ENCODE assay signal across 8 mouse cellular contexts in the genomic region with DNA sequence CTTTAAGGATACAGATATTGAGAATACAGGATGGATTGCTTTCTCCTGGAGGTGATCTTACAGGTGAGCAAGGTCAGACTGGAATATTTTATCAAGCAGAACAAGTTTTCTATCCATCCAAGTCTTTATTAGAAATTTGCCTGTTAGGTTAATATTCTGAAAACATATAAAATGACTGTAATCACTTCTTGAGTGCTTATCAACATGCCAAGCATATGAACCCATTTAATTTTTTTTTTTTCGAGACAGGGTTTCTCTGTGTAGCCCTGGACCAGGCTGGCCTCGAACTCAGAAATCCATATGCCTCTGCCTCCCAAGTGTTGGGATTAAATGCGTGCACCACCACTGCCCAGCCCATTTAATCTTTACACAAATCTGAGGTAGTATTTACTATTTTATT. TPM values are rescaled to one million over a fixed set of nuclear protein-coding genes. Genes with fewer than 3 reads are reported as not detected.
A peak's percentile ranks its signal among the peaks of the same experiment; 100 is the strongest.
DNase-seq lines count a peak whose midpoint lies in the region; ATAC-seq lines count a peak whose summit lies in the region.

No protein-coding gene starts in this region.

- peak overlapping the region; percentile 37 for H3K4me3 ChIP-seq in heart, embryonic 12.5 days
- peak overlapping the region; percentile 21 for H3K4me3 ChIP-seq in neural tube, embryonic 11.5 days (ENCODE audit: low read depth, low read length)
- peak overlapping the region; percentile 41 for H3K4me3 ChIP-seq in limb, embryonic 12.5 days (replicated peaks)
- H3K4me3 ChIP-seq in stomach, embryonic 15.5 days (replicated peaks), result peak overlapping the region; percentile 39

- no peaks in the 10 kb centered on the region for H3K9me3 ChIP-seq in heart, embryonic 12.5 days (replicated peaks)
- no peaks in the 10 kb centered on the region for H3K9me3 ChIP-seq in neural tube, embryonic 11.5 days (ENCODE audit: control insufficient read depth, low read length)
- no peaks in the 10 kb centered on the region for H3K9me3 ChIP-seq in limb, embryonic 12.5 days
- H3K9me3 ChIP-seq in stomach, embryonic 15.5 days, result no peaks in the 10 kb centered on the region

- intact Hi-C loops in heart, postnatal 25 days (cut with DNase I), result loop anchor here (5.0 kb wide), 2 partner anchors 1585 to 1645 kb away; a partner anchor contains a TSS

- peak overlapping the region; percentile 68 for H3K9ac ChIP-seq in heart, embryonic 12.5 days
- H3K9ac ChIP-seq in neural tube, embryonic 11.5 days (ENCODE audit: low read length), result peak overlapping the region; percentile 69; the same call in 1 of the 2 replicates
- H3K9ac ChIP-seq in limb, embryonic 12.5 days (replicated peaks), result peak overlapping the region; percentile 65
- H3K9ac ChIP-seq in stomach, embryonic 15.5 days, result peak overlapping the region; percentile 29; the same call in 1 of the 2 replicates

- no peak for DNase-seq in heart, postnatal 25 days (ENCODE audit: low spot score)
- no peak for DNase-seq in neural tube, embryonic 11.5 days (ENCODE audit: low spot score)
- no peak for DNase-seq in neural tube, embryonic 10.5 days (ENCODE audit: extremely low spot score, low spot score)
- DNase-seq in cerebellum, postnatal 14 days, result no peak

- peak overlapping the region; percentile 78 for H3K27ac ChIP-seq in heart, embryonic 12.5 days (ENCODE audit: poor library complexity, severe bottlenecking)
- peak overlapping the region; percentile 75 for H3K27ac ChIP-seq in neural tube, embryonic 11.5 days (ENCODE audit: low read depth, low read length)
- peak overlapping the region; percentile 93 for H3K27ac ChIP-seq in limb, embryonic 12.5 days
- peak overlapping the region; percentile 88 for H3K27ac ChIP-seq in stomach, embryonic 15.5 days

- peak overlapping the region; percentile 70 for H3K4me2 ChIP-seq in heart, embryonic 12.5 days
- peak overlapping the region; percentile 66 for H3K4me2 ChIP-seq in neural tube, embryonic 11.5 days (ENCODE audit: low read depth)
- peak overlapping the region; percentile 69 for H3K4me2 ChIP-seq in limb, embryonic 12.5 days
- peak overlapping the region; percentile 64 for H3K4me2 ChIP-seq in stomach, embryonic 15.5 days

- WGBS in heart, embryonic 12.5 days, result 65% methylated on average over 3 of the region's 3 CpGs
- WGBS in neural tube, embryonic 11.5 days, result 67% methylated on average over 3 of the region's 3 CpGs
- 71% methylated on average over 3 of the region's 3 CpGs for WGBS in limb, embryonic 12.5 days
- 52% methylated on average over 3 of the region's 3 CpGs for WGBS in stomach, embryonic 15.5 days

- H3K4me1 ChIP-seq in heart, embryonic 12.5 days (replicated peaks), result peaks cover 28% of the 10 kb centered on the region
- peaks cover 5% of the 10 kb centered on the region for H3K4me1 ChIP-seq in neural tube, embryonic 11.5 days (ENCODE audit: control insufficient read depth, insufficient read depth, low read length)
- H3K4me1 ChIP-seq in limb, embryonic 12.5 days (replicated peaks), result peaks cover 32% of the 10 kb centered on the region
- peaks cover 12% of the 10 kb centered on the region for H3K4me1 ChIP-seq in stomach, embryonic 15.5 days

- H3K36me3 ChIP-seq in heart, embryonic 12.5 days, result no peaks in the 10 kb centered on the region
- H3K36me3 ChIP-seq in neural tube, embryonic 11.5 days (ENCODE audit: control insufficient read depth, insufficient read depth, low read length), result no peaks in the 10 kb centered on the region
- H3K36me3 ChIP-seq in limb, embryonic 12.5 days, result no peaks in the 10 kb centered on the region
- H3K36me3 ChIP-seq in stomach, embryonic 15.5 days, result no peaks in the 10 kb centered on the region

- H3K27me3 ChIP-seq in heart, embryonic 12.5 days (replicated peaks), result no peaks in the 10 kb centered on the region
- H3K27me3 ChIP-seq in neural tube, embryonic 11.5 days (ENCODE audit: control insufficient read depth, insufficient read depth, low read length), result no peaks in the 10 kb centered on the region
- H3K27me3 ChIP-seq in limb, embryonic 12.5 days, result no peaks in the 10 kb centered on the region
- no peaks in the 10 kb centered on the region for H3K27me3 ChIP-seq in stomach, embryonic 15.5 days (replicated peaks)

- ATAC-seq in heart, embryonic 12.5 days (ENCODE audit: insufficient number of reproducible peaks, low FRiP score), result no peak
- ATAC-seq in neural tube, embryonic 11.5 days (ENCODE audit: insufficient read depth, low FRiP score, low TSS enrichment), result no peak
- ATAC-seq in limb, embryonic 12.5 days (ENCODE audit: insufficient number of reproducible peaks, insufficient read depth, low FRiP score, low TSS enrichment, low read depth), result no peak
- ATAC-seq in stomach, embryonic 15.5 days (ENCODE audit: insufficient read depth, low FRiP score, low read depth), result no peak
- ATAC-seq in cerebellum, adult (ENCODE audit: insufficient number of reproducible peaks, low FRiP score, low TSS enrichment), result no peak

RNA-seq across cellular contexts. Expression of a gene that starts 1.3 kb away (rescaled TPM):
- 2.3 and 3.6 TPM in 2 replicates for polyA plus RNA-seq in heart, embryonic 12.5 days (2016; fragmentation: Nextera tagmentation; extraction: Ambion mirVana)
- 10 to 100 TPM; 17.2 to 23.4 TPM for total RNA-seq in heart, postnatal 25 days (2021)
- 6.2 and 10.8 TPM in 2 replicates for polyA plus RNA-seq in neural tube, embryonic 11.5 days (2014; fragmentation: Nextera tagmentation; extraction: Ambion mirVana)
- polyA plus RNA-seq in limb, embryonic 12.5 days (2016; fragmentation: Nextera tagmentation; extraction: Ambion mirVana), result 21.0 and 25.9 TPM in 2 replicates
- polyA plus RNA-seq in stomach, embryonic 15.5 days (2015; fragmentation: Nextera tagmentation; extraction: Ambion mirVana), result 4.6 and 5.5 TPM in 2 replicates

RNA-seq across cellular contexts. Expression of a gene that starts 1.6 kb away (rescaled TPM):
- polyA plus RNA-seq in heart, embryonic 12.5 days (2016; fragmentation: Nextera tagmentation; extraction: Ambion mirVana), result 3.7 and 5.0 TPM in 2 replicates
- 10 to 100 TPM; 32.9 to 34.9 TPM for total RNA-seq in heart, postnatal 25 days (2021)
- 6.6 and 16.2 TPM in 2 replicates for polyA plus RNA-seq in neural tube, embryonic 11.5 days (2014; fragmentation: Nextera tagmentation; extraction: Ambion mirVana)
- polyA plus RNA-seq in limb, embryonic 12.5 days (2016; fragmentation: Nextera tagmentation; extraction: Ambion mirVana), result 24.8 and 50.4 TPM in 2 replicates
- polyA plus RNA-seq in stomach, embryonic 15.5 days (2015; fragmentation: Nextera tagmentation; extraction: Ambion mirVana), result 4.9 and 13.3 TPM in 2 replicates

RNA-seq across cellular contexts. Expression of a gene that starts 4.2 kb away (rescaled TPM):
- polyA plus RNA-seq in heart, embryonic 12.5 days (2016; fragmentation: Nextera tagmentation; extraction: Ambion mirVana), result 10.4 and 12.2 TPM in 2 replicates
- 10 to 100 TPM; 17.8 to 19.0 TPM for total RNA-seq in heart, postnatal 25 days (2021)
- polyA plus RNA-seq in neural tube, embryonic 11.5 days (2014; fragmentation: Nextera tagmentation; extraction: Ambion mirVana), result 25.5 and 29.2 TPM in 2 replicates
- 30.3 and 34.1 TPM in 2 replicates for polyA plus RNA-seq in limb, embryonic 12.5 days (2016; fragmentation: Nextera tagmentation; extraction: Ambion mirVana)
- polyA plus RNA-seq in stomach, embryonic 15.5 days (2015; fragmentation: Nextera tagmentation; extraction: Ambion mirVana), result 19.1 and 19.3 TPM in 2 replicates

RNA-seq across cellular contexts. Expression of a gene that starts 5.8 kb away (rescaled TPM):
- polyA plus RNA-seq in heart, embryonic 12.5 days (2016; fragmentation: Nextera tagmentation; extraction: Ambion mirVana), result 11.6 and 14.5 TPM in 2 replicates
- total RNA-seq in heart, postnatal 25 days (2021), result 10 to 100 TPM in 1 of 2 experiments, 1 to 10 TPM in 1; 7.9 to 12.1 TPM
- 51.6 and 61.4 TPM in 2 replicates for polyA plus RNA-seq in neural tube, embryonic 11.5 days (2014; fragmentation: Nextera tagmentation; extraction: Ambion mirVana)
- polyA plus RNA-seq in limb, embryonic 12.5 days (2016; fragmentation: Nextera tagmentation; extraction: Ambion mirVana), result 119 and 120 TPM in 2 replicates
- polyA plus RNA-seq in stomach, embryonic 15.5 days (2015; fragmentation: Nextera tagmentation; extraction: Ambion mirVana), result 36.1 and 42.9 TPM in 2 replicates

RNA-seq across cellular contexts. Expression of a gene that starts 6.0 kb away (rescaled TPM):
- polyA plus RNA-seq in heart, embryonic 12.5 days (2016; fragmentation: Nextera tagmentation; extraction: Ambion mirVana), result 3.4 and 6.2 TPM in 2 replicates
- total RNA-seq in heart, postnatal 25 days (2021), result 10 to 100 TPM in 1 of 2 experiments, 1 to 10 TPM in 1; 5.6 to 14.3 TPM
- polyA plus RNA-seq in neural tube, embryonic 11.5 days (2014; fragmentation: Nextera tagmentation; extraction: Ambion mirVana), result 12.4 and 13.1 TPM in 2 replicates
- 26.1 and 28.8 TPM in 2 replicates for polyA plus RNA-seq in limb, embryonic 12.5 days (2016; fragmentation: Nextera tagmentation; extraction: Ambion mirVana)
- polyA plus RNA-seq in stomach, embryonic 15.5 days (2015; fragmentation: Nextera tagmentation; extraction: Ambion mirVana), result 7.8 and 8.5 TPM in 2 replicates
